Mouse (Mus musculus) R1 (cell line): ENCODE results near the gene Ace.

ENCODE experiments used
- DNase-seq: peaks from one replicate; pipeline ENCODE4 v3.0.0-alpha.2; 2018; ENCODE audit warnings: low read depth, low spot score

Gene Ace

DNA sequence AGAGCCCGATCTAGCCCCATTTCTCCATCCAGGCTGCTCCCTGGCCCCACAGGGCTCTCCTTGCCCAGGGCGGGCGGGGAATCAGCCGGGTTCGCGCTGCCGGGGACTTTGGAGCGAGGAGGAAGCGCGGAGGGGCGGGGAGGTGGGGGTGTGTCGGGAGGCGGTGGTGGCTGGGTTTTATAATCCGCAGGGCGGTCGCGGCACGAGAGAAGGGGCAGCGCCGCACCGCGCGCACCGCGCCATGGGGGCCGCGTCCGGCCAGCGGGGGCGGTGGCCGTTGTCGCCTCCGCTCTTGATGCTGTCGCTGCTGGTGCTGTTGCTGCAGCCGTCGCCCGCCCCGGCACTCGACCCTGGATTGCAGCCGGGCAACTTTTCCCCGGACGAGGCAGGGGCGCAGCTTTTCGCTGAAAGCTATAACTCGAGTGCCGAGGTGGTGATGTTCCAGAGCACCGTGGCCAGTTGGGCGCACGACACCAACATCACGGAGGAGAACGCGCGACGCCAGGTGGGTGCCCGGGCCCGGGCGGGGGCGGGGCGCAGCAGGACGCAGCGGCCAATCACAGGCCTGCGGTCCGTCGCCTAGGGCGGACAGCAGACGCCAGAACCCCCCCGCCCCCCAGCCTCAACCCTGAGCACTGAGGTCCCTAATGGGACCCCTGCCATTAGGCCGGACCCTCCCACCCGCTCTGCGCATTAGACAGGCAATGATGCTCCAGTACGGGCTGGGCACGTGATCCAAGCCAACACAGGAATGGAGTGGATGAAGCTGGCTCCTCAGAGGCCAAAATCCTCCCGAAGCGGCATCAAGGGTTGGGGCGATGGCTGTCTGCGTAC, at the start of gene Ace:
Gene Ace, plus strand, starts transcription at position 205 of the 834 bp plus-strand sequence.
- peak; percentile 50 for DNase-seq

- DNase-seq = no peak
Observed at GRCm38 (mm10) chr11:105920098-105920785, 47.5 kb upstream of the Ace start.

DNA sequence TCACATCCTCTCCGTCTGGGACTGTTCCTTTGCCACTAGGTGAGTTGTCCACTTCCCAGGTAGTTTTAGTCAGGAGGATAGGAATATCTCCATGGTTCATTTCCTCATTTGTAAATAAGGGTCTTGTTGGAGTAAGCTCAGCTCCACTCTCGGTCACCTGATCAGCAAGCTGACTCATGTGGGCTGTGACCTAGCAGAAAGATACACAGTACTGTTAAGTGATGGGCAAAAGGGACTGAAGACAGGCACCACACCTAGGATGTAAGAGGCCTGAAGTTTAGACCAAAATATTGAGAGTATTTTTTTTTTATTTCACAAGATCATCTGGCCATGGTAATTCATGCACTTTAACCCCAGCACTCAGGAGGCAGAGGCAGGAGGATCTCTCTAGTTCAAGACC, 46.9 kb upstream of the Ace start:
- no peak for DNase-seq

DNA sequence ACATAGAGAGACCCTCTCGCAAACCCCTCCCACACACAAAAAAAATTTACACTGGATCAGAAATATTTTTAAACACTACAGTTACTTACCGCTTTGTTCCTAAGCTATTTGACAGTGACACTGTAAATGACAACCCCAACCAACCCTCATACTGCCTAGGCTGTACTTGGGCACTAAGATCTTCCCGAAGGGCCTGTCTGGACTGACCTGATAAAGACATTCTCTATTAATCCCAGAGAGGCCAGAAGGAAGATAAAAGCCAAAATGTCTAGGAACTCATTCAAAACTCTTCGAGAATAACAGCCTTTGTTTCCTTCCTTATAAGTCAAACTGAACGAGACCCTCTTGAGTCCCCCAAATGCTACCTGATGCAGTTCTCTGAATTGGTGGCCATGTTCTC, 46.5 kb upstream of the Ace start:
- no peak for DNase-seq

GRCm38 (mm10) chr11:105922769-105923663, 44.7 kb upstream of the Ace start:
- no peak for DNase-seq

DNA sequence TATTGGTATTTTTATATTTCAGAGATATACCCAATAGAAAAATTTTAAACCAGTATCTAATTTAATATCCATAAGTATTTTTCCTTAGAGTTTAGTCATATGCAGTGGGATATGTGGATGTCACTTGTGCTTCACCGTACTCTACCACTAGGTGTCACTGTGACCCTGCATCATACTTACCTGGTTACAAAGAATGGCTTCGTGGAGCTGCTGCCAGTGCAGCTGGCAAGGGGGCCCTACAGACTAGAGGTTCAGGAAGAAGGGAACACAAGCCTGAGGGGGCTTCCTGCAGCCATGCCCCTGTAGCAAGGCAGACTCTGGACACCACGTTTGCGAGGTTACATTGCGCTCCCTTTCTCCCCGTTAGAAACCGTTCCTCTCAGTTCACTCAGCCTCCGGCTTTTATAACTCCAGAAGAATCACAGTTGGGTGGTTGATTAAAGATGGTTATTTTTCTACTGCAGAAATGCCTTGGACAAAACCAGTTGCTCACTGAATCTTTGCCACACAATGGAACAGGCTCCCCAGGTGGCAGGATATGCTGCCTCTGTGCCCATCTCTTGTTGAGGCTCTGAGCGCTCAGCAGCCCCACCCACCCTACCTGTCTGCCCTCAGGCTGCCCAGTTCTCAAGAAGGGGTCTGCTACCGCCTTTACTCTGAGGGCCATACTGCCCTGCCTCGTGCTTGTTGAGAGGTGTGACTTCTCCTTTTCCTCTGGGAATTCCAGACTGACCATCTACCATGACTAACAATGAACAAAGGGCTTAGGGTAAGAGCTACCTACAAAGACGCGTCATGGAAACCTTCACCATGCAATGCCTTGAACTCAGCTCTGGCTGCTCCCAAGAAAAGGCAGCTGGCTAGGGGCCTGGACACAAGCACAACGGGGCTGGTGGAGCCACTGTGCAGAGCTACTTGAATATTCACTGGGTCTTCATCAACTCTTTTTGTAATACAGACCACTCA, 40.4 kb upstream of the Ace start:
- peak; percentile 72 for DNase-seq

DNA sequence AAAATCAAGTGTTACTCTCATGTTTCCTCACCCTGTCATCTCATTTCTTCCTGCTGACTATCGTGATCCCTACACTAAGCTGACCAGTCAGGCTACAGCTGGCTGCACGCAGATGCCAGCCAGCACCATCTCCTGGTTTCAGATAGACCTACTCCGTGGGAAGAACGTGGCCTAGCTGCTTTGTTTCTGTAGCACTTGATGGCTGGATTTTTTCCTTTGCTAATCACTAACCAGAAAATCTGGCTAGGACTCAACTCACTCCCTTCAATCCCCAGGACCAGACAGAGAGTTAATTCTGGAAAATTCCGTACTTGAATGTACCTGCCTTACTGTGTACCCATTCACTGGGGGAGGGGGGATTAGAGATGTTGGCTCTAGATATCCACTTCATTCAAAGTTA, 39.6 kb upstream of the Ace start:
- no peak for DNase-seq

DNA sequence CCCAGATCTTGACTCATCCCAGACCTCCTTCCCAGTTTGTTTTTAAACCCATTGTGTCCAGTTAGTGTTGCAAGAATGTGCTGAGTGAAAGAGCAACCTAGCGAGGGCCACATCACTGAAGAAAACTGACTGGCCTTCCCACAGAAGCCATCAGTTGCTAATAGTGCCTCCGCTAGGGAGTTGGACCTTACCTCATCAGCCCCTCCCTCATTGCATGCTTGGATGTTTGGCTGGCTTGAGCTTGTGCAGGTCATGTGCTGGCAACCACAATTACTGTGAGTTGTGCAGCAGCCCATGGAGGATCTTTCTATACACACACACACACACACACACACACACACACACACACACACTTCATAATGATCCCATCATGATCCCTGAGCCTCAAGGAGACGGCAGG, 36.4 kb upstream of the Ace start:
- no peak for DNase-seq

DNA sequence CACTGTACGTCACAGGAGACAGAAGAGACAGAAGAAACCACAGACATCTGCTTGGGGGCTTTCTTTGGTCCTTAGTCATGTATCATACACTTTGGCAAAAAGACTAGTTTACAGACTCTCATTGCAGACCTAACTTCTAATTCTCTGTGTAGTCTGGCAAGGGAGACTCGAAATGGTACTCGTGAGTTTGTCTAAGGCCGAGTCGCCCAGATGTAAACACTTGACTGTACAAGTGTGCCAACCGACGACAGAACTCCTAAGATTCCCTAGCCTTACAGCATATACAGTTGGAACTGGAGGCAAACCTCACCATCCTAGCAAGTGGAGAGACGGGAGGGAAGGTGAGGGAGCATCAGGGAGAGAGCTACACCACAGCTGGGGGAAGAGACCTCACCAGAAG, 34.0 kb upstream of the Ace start:
- DNase-seq = no peak

- no peak for DNase-seq
Observed at GRCm38 (mm10) chr11:105934303-105934711, 33.4 kb upstream of the Ace start.

- DNase-seq = no peak
Observed at GRCm38 (mm10) chr11:105934816-105935215, 32.9 kb upstream of the Ace start.

GRCm38 (mm10) chr11:105935496-105935895, 32.2 kb upstream of the Ace start:
- DNase-seq = no peak

- no peak for DNase-seq
Observed at GRCm38 (mm10) chr11:105936200-105936599, 31.5 kb upstream of the Ace start.

DNA sequence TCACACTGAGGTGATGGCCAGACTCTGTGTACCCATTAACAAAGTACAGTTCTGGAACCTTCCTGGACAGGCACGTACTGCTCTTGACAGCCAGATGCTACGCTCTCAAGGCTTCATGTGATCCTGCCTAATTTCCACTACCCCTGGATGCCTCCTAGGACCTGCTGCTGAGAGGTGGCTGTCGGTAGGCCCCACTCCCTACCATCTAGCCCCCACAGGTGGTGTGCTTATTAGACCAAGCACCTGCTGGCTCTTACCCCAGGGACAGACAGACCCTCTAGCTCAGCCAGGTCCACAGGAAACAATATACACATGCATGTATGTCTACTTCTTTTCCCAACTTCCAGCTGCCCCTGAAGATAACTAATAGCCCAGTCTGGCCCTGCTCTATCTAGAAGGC, 30.8 kb upstream of the Ace start:
- no peak for DNase-seq

- no peak for DNase-seq
Observed at GRCm38 (mm10) chr11:105938771-105939170, 29.0 kb upstream of the Ace start.

DNA sequence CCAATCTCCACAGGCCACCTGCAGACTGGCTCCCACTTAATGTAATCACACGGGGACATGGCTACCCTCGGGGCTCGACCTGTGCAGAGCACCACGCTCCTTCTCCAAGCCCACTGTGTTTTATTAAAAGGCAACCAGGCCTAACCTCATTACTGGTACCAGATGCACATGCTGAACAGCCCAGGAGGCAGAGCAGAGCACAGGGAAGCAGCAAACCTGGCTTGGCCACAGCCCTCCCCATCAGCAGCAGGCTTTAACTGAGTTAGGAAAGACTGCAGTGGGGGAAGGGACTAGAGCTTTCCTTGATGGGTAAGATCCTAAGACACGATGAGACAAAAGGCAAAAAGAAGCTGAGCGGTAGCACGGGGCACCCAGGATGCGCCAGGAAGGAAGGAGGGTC, 25.8 kb upstream of the Ace start:
- no peak for DNase-seq

GRCm38 (mm10) chr11:105943133-105944102, 24.3 kb upstream of the Ace start:
- peak; percentile 81 for DNase-seq

GRCm38 (mm10) chr11:105944126-105944621, 23.6 kb upstream of the Ace start:
- DNase-seq = peak; percentile 81
